Mouse (Mus musculus): ENCODE measurements at regions not wholly inside any gene's neighbourhood (a gene's known extent, or its start where the extent isn't known, plus 50 kb on each side); places are given as distances from the start of the nearest gene placed in this dataset.

DNA sequence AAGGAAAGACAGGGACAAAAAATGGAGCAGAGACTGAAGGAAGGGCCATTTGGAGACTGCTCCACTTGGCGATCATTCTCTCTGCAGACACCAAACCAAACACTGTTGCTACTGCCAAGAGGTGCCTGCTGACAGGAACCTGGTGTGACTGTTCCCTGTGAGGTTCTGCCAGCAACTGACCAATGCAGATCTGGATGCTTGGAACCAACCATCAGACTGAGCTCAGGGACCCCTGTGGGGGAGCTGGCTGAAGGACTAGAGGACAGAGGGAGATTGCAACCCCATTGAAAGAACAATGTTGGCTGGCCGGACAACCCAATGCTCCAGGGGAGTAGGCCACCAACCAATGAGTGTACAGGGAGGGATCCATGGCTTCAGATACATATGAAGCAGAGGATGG, 139.2 kb upstream of the Cep126 start:
- no peak for DNase-seq (ENCODE audit: low spot score)

DNA sequence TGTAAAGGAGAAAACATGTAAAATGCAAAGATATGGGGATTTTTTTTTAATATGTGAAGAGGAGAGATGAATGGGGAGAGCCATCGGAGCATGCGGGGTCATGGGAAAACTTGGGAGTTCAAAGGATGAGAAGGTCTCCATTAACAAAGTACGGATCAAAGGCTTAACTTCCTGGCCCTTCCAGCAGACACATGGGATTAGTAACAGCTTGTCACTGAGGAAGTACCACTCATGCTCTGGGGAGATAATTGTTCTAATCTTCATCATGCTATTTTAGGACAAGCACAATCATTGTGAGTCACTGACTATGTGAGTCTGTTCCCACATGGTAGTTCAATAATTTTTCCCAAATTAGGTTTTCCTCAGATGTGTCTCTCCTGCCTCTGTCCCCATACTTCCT, 115.4 kb upstream of the Cep126 start:
- no peak for DNase-seq (ENCODE audit: low spot score)

DNA sequence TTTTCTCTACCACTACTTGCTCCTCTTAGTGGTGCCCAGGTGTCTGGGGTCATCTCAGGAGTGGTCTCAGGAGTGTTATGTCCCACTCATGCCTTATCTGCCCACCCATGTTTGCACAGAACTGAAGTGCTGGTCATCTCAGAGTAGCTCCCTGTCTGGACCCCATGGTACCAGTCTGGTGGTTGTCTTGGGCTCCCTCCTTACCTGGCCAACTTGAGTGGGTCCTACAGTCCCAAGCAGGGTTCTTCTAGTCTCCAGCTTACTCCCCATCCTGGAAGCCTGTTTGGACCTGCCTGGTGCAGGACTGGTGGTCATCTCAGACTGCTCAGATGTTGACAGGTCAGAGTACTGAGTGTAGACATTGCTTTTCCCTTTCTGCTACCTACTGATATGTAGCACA, 94.0 kb upstream of the Cep126 start:
- no peak for DNase-seq (ENCODE audit: low spot score)

DNA sequence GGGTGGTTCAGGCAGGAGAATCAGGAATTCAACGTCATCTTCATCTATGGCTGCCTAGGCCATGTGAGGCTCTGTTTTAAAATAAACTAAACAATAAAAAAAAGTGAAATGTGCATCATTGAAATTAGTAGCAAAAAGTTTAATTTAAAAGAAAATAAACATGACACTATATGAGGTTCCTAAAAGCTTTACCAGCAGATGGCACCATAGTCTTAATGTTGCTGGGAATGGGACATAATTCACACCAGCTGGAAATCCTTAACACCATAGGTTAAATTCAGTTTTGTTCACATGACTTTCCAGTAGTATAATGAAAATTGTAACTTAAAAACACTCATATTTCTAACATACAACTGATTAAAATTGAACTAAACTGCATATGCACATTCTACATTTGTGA, 92.3 kb upstream of the Cep126 start:
- DNase-seq (ENCODE audit: low spot score) = peak; percentile 46

DNA sequence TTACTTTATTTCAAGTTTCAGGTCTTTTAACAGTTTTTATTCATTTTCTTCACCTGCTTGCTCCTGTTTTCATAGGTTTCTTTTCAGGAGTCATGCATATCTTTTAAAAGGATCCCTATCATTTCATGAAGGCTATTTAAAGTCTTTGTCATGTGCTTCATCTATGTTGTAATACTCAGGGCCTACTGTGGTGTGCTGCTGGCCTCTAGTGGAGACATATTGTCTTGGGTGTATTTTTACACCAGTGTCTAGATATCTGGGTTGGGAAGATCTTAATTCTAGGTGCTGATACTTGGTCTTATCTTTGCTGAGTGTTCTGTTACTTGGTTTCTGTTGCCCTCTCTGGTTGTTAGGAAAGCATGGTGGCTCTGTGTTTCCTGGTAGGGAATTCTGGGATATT, 74.8 kb upstream of the Cep126 start:
- peak; percentile 53 for DNase-seq (ENCODE audit: low spot score)

DNA sequence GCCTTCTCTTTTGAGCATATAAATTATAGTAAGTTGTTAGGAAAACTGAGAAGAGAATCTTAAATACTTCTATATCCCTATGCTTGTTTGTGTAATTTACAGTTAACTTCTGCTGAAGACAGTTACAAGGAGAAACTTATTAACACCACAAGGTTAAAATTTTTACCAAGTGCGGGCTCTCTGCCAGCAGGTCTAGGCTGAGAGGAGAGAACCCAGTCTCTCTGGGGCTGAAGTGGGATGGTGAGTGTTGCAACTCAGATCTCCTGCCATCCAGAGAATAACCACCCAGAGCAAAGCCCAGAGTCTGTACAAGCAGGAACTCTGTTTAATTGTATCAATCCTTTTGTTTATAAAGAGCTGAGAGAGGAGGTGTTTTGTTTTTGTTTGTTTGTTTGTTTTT, 51.3 kb upstream of the Cep126 start:
- no peak for DNase-seq (ENCODE audit: low spot score)

All from layer of hippocampus, adult 9-10 months (tissue).